Mouse (Mus musculus): ENCODE data around the gene Gm11757.
"Not testable (repeated sequence)": the region's sequence is repeated elsewhere in the genome, so short reads cannot be mapped to it uniquely, and the experiment has no call there.

Gm11757 gene

GRCm38 (mm10) chr4:73891012-73891411, at the start of gene Gm11757:
Gene Gm11757, minus strand, starts transcription at chr4:73891112.
- DNase-seq = not testable (repeated sequence)

GRCm38 (mm10) chr4:73920660-73921059, 29.7 kb upstream of the Gm11757 start, which contains the start of gene Gm11756:
Gene Gm11756, minus strand, starts transcription at chr4:73920760.
- DNase-seq = not testable (repeated sequence)

GRCm38 (mm10) chr4:73905853-73906252, 14.9 kb upstream of the Gm11757 start, which contains the start of gene Gm13871:
Gene Gm13871, minus strand, starts transcription at chr4:73905953.
- not testable (repeated sequence) for DNase-seq

GRCm38 (mm10) chr4:73876166-73876565, 14.7 kb downstream of the Gm11757 start, which contains the start of gene Gm11758:
Gene Gm11758, minus strand, starts transcription at chr4:73876266.
- DNase-seq = not testable (repeated sequence)
